Mouse (Mus musculus) embryonic stem cell, embryonic (primary cell): ENCODE data around the gene Syt8.

Experiments
- CTCF ChIA-PET, 4 experiments: fragments of 300-600 bp in 2 of 4; fragments of 350-600 bp in 2 of 4; sonication (Branson Sonifier 250); formaldehyde crosslinking; loops; one replicate each; lab custom pipeline; 2022; ENCODE audit warnings: inconsistent platforms in 2 of 4; lab: Charles Lee
- POLR2A ChIA-PET, 4 experiments: fragments of 300-600 bp in 2 of 4; fragments of 350-600 bp in 2 of 4; sonication (Branson Sonifier 250); formaldehyde crosslinking; loops; one replicate each; lab custom pipeline; 2022; ENCODE audit warnings: antibody characterized with exemption in 4 of 4, inconsistent platforms in 1 of 4; lab: Charles Lee

The Syt8 gene

DNA sequence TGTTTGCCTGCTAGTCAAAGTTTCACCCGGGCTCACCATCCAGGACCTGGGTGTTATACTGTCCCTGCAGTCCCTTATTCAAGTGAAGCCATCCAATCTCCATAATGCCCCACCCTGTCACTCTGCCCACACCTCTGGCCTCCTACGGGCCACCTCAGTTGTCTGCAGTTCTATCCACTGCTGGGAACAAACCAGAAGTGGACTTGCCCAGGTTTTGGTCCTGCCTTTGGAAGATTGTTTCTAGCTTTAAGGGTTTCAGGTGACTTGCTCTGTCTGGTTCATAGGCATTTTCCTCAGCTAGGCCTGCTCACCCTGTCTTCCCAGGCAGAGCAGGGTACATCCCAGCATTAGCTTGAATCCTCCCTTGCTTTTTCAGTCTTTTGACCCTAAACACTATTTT lies 20.6 kb downstream of the Syt8 start:
- ChIA-PET CTCF (interaction anchor here in 2 of 4 experiments (0.6 to 0.7 kb wide), 2 partner anchors 26 to 203 kb away, joined by 3 read pairs; no protein-coding TSS in a partner anchor), POLR2A (no interaction called here)

DNA sequence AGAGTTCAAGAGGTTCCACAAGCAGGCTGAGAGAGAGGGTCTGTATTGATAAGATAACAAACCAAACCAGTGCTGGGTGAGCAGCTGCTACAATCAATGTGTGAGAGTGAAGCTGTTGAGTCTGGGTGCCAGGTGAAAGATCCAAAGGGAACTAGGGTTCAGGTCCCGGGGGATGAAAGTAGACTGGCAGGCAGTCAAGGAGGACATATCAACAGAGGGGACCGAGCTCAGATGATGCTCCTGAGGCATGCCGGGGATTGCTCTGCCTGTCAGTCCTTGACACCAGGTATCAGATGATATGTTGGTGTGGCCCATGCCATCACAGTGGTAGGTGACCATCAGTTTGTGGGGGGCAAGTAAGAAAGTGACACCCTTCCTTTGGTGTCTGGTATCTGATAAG lies 22.2 kb downstream of the Syt8 start:
- ChIA-PET POLR2A (no interaction called here), CTCF (interaction anchor here in 1 of 4 experiments (1.1 kb wide), 1 partner anchor 122 kb away, joined by 4 read pairs; no protein-coding TSS in a partner anchor)

- ChIA-PET CTCF (interaction anchor here in 1 of 4 experiments (1.1 kb wide), 1 partner anchor 123 kb away, joined by 4 read pairs; no protein-coding TSS in a partner anchor), POLR2A (interaction anchor here in 1 of 4 experiments (0.6 kb wide), 1 partner anchor 616 kb away, joined by 5 read pairs; no protein-coding TSS in a partner anchor)
These were observed 22.7 kb downstream of the Syt8 start for GRCm38 (mm10) chr7:142457227-142457811.

DNA sequence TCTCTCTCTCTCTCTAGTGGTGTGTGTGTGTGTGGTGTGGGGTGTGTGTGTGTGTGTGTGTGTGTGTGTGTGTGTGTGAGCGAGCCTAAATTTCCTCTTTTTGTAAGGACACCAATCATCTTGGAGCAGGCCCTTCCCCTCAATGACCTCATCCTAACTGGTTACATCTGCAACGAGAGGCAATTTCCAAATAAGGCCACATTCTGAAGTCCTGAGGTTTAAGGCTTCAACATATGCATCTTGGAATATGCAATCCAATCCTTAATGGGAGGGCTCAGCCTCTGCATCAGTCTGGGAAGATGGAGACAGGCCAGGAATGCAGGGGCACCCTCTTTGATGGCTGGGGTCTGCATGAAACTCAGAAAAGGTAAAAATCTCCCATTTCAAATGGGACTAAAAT lies 23.4 kb downstream of the Syt8 start:
- CTCF ChIA-PET: no interaction called here
- POLR2A ChIA-PET: interaction anchor here in 1 of 4 experiments (0.6 kb wide), 1 partner anchor 615 kb away, joined by 5 read pairs; no protein-coding TSS in a partner anchor

DNA sequence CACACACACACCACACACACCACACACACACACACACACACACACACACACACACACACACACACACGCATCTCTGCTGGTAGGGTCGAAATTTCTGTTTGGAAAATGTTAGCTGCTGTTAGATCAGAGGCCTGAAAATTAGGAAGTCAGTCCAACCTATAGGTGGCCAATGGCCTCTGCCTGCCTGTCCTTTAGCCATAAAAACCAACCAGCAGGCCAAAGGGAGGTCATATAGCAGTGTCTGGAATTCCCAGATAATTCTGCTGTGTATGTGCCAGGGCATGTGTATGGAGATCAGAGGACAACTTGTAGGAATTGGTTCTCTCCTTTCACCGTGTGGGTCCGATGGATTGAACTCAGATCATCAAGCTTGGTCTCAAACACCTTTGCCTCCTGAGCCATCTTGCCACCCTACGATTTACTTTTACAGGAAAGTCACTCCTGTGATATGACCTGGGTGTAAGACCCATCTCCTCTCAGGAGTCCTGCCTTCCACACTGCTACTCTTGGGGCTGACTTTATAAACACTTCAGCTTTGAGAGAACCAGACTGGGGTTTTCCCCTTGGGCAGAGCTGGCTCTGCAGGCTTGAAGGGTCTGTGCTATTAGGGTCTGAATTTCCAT lies 24.1 kb downstream of the Syt8 start:
- CTCF ChIA-PET: interaction anchor here in 1 of 4 experiments (0.6 to 2.1 kb wide), 2 partner anchors 23 to 85 kb away, joined by 3 to 4 read pairs; partner anchors contain the start of gene Ifitm10
- POLR2A ChIA-PET: no interaction called here

DNA sequence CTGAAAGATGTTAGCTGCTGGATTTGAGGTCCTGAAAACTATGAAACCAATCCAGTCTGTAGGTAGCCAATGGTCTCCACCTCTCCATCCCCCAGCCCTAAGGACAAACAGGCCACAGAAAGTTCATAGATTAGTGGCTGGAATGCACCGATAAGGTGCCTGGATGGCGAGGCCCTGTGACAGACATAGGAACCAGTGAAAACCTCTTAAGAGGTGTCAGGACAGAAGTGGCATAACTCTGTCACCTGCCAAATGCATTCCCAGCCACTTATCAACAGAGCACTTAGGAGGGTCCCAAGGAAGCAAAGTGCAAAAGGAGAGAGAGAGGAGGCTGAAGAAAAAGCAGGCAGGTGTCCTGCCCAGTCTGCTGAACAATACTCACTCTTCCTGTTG lies 24.6 kb downstream of the Syt8 start:
- ChIA-PET CTCF (interaction anchor here in 1 of 4 experiments (2.1 kb wide), 1 partner anchor 24 kb away, joined by 4 read pairs; no protein-coding TSS in a partner anchor), POLR2A (no interaction called here)

GRCm38 (mm10) chr7:142460636-142461077 lies 26.0 kb downstream of the Syt8 start, which contains the start of gene Lsp1:
Lsp1 (plus strand) TSS chr7:142460809.
- ChIA-PET POLR2A (interaction anchor here in 1 of 4 experiments (0.8 to 1.1 kb wide), 3 partner anchors 13 to 149 kb away, joined by 3 read pairs; no protein-coding TSS in a partner anchor), CTCF (interaction anchor here in 3 of 4 experiments (0.7 to 2.1 kb wide), 7 partner anchors 20 to 120 kb away, joined by 3 to 6 read pairs (median 3); no protein-coding TSS in a partner anchor)

- POLR2A ChIA-PET: no interaction called here
- CTCF ChIA-PET: interaction anchor here in 3 of 4 experiments (0.7 to 1.5 kb wide), 4 partner anchors 20 to 119 kb away, joined by 3 to 6 read pairs (median 3); no protein-coding TSS in a partner anchor
These were observed 26.8 kb downstream of the Syt8 start for GRCm38 (mm10) chr7:142461446-142461845.

DNA sequence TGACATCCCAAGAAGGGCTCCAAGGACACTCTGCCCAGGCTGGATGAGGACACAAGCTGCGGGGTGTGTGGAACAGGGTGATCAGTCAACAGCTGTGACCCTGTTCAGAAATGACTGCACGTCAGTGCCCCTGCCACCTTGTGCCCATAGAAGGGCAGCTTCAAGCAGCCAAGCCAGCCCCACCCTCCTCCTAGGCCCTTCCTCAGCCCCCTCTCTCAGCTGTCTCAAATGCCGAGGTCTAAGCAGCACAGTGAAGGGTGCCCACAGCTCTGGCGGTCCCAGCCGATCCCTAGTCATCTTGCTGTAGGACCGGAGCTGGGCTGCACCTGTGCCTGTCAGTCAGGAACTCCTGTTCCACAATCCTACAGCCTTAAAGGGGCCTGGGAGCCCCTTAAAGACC lies 27.5 kb downstream of the Syt8 start:
- CTCF ChIA-PET: interaction anchor here in 2 of 4 experiments (0.5 to 1.6 kb wide), 3 partner anchors 22 to 198 kb away, joined by 3 to 5 read pairs (median 3); no protein-coding TSS in a partner anchor
- POLR2A ChIA-PET: interaction anchor here in 1 of 4 experiments (1.1 to 1.4 kb wide), 2 partner anchors 14 to 17 kb away, joined by 3 to 4 read pairs; no protein-coding TSS in a partner anchor

GRCm38 (mm10) chr7:142462594-142463078 lies 28.0 kb downstream of the Syt8 start:
- POLR2A ChIA-PET: interaction anchor here in 1 of 4 experiments (1.1 to 1.4 kb wide), 2 partner anchors 14 to 17 kb away, joined by 3 to 4 read pairs; no protein-coding TSS in a partner anchor
- CTCF ChIA-PET: interaction anchor here in 1 of 4 experiments (1.6 kb wide), 1 partner anchor 22 kb away, joined by 3 read pairs; no protein-coding TSS in a partner anchor

GRCm38 (mm10) chr7:142470171-142470691 lies 35.6 kb downstream of the Syt8 start:
- CTCF ChIA-PET: no interaction called here
- POLR2A ChIA-PET: interaction anchor here in 1 of 4 experiments (0.6 kb wide), 1 partner anchor 76 kb away, joined by 4 read pairs; no protein-coding TSS in a partner anchor

GRCm38 (mm10) chr7:142470808-142471413 lies 36.3 kb downstream of the Syt8 start:
- CTCF ChIA-PET: interaction anchor here in 1 of 4 experiments (1.6 kb wide), 1 partner anchor 136 kb away, joined by 3 read pairs; no protein-coding TSS in a partner anchor
- POLR2A ChIA-PET: interaction anchor here in 1 of 4 experiments (0.6 kb wide), 1 partner anchor 77 kb away, joined by 4 read pairs; no protein-coding TSS in a partner anchor

DNA sequence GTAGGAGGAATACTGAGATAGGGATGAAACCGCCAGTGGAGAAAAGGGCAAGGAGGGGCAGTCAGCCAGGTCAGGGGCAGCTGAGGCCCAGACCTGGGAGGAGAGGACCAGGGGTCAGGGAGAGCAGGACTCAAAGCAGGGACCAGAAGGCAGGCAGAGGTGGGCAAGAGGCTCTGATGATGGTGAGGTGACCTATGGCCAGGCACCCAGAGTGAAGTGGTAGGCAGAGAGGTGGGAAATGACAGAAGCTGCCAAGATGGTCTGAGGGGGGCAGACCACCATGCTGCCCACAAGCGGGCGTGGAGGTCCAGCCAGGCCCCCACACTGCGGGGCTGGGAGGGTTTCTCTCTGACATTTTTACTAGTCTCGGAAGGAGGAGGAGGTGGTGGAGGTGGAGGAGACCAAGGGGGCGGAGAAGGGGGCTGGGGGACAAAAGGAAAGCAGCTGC lies 36.8 kb downstream of the Syt8 start:
- POLR2A ChIA-PET: no interaction called here
- CTCF ChIA-PET: interaction anchor here in 1 of 4 experiments (1.6 kb wide), 1 partner anchor 137 kb away, joined by 3 read pairs; no protein-coding TSS in a partner anchor

DNA sequence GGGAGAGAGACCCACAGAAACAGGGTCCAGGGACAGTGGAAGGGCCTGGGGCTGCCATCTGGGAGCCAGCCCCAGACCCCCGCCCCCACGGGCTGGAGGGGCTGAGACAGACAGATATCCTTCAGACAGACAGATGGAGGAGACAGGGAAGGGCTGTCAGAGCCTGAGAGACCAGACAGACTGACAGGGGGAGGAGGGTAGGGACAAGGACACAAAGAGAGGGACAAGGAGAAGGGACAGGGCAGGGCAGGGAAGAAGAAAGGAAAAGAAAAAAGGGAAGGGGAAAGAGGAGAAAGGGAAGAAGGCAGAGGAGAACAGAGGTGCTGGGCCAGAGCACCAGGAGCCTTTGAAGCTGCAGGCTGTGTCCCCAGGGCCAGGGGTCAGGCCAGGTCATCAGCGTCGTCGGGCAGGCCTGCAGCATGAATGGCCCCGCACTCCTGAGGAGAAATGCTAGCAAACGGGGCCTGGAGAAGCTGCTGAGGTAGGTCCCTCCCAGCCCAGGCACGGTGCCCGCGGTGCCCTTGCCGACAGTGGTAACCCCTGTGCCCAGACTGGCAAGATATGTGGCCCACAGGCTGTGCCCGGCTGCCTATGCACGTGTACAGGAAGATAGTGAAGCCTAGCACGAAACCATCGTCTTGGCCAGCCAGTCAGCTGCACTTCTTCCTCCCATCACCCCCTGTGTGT lies 37.4 kb downstream of the Syt8 start:
- POLR2A ChIA-PET: no interaction called here
- CTCF ChIA-PET: interaction anchor here in 1 of 4 experiments (1.6 kb wide), 1 partner anchor 137 kb away, joined by 3 read pairs; no protein-coding TSS in a partner anchor

DNA sequence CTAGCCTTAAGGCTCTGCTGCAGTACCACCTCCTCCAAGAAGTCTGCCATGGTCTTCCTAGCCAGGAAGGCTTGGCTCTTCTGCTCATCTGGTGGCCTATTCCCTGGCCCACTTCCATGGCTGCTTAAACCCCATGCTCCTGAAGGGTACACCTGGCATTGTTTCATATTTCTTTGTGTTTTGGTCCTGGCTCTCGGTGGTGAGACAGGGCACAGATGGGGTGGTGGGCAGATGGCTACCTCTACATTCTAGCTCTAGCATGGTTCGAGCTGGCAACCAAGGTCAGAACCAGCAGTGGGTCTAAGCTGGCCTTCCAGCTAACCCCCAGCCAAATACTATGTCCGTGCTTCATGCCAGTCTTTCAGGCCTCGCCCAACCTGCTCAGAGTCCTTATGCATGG lies 38.3 kb downstream of the Syt8 start:
- CTCF ChIA-PET: no interaction called here
- POLR2A ChIA-PET: interaction anchor here in 1 of 4 experiments (0.5 kb wide), 1 partner anchor 192 kb away, joined by 3 read pairs; no protein-coding TSS in a partner anchor

DNA sequence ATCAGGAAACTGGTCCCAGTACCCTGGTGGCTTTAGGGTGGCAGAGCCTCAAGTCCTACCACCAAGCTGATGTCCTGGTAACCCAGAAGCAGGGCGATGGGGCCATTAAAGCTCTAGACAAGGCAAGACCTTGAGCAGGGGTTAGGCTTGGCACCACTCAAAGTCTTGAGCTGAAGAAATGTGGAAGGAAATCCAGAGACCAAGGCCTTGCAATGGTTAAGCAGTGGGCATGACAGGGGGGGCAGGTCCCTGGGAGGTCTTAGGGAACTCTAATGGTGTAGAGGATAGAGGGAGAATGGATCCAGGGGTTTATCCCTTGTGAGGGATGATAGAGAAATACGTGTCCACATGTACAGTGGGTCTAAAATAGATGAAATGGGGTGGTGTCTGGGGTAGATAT lies 38.8 kb downstream of the Syt8 start:
- ChIA-PET POLR2A (interaction anchor here in 1 of 4 experiments (0.5 kb wide), 1 partner anchor 171 kb away, joined by 3 read pairs; no protein-coding TSS in a partner anchor), CTCF (interaction anchor here in 2 of 4 experiments (1.2 to 1.5 kb wide), 2 partner anchors 14 to 139 kb away, joined by 3 read pairs; no protein-coding TSS in a partner anchor)

- POLR2A ChIA-PET: no interaction called here
- CTCF ChIA-PET: interaction anchor here in 1 of 4 experiments (0.9 to 1.5 kb wide), 2 partner anchors 12 to 46 kb away, joined by 3 to 5 read pairs; no protein-coding TSS in a partner anchor
These were observed 40.1 kb downstream of the Syt8 start for GRCm38 (mm10) chr7:142474799-142475198.
